Comparison of ENCODE assay signal across 31 mouse cellular contexts in genomic region chr8:111645715-111646114, GRCm38 (mm10). TPM values are rescaled to one million over a fixed set of nuclear protein-coding genes. Genes with fewer than 3 reads are reported as not detected.
DNase-seq lines count a peak whose midpoint lies in the region; ATAC-seq and TF ChIP-seq lines count a peak whose summit lies in the region.
"Had no signal": no experiment of that assay in that cellular context is flagged by ENCODE, and none has a peak within 500 bp of the region (broad histone marks: within the 10 kb centered on the region; RNA-seq: fewer than 3 reads in every experiment).

No protein-coding gene starts in this region.

- ATAC-seq in inflammation-experienced regulatory T-cells, adult 6 months = peak; percentile 67
- ATAC-seq in hindbrain, postnatal 0 days = no peak
- ATAC-seq: midbrain, embryonic 13.5 days had no signal

- no peak for TF ChIP-seq CTCF in ES-Bruce4 (IDR thresholded peaks at IDR 0.05; ENCODE audit: low read depth, low read length)
- no peak for TF ChIP-seq CTCF in hindbrain, postnatal 0 days (IDR thresholded peaks at IDR 0.05; ENCODE audit: low read depth)

- peaks cover 6% of the 10 kb centered on the region for H3K4me1 ChIP-seq in ES-Bruce4 (ENCODE audit: control insufficient read depth, insufficient read depth, low read length)
- H3K4me1 ChIP-seq in hindbrain, postnatal 0 days (ENCODE audit: insufficient read depth, low read length) = no peaks in the 10 kb centered on the region

- no peak for TF ChIP-seq EP300 in ES-Bruce4 (IDR thresholded peaks at IDR 0.05; ENCODE audit: insufficient read depth, low read depth, low read length)

- H3K36me3 ChIP-seq in ES-Bruce4 (ENCODE audit: control insufficient read depth, insufficient read depth, low read length, poor library complexity, severe bottlenecking) = no peaks in the 10 kb centered on the region; the same call in 1 of the 2 replicates
- H3K36me3 ChIP-seq in hindbrain, postnatal 0 days (ENCODE audit: insufficient read depth, low read length) = no peaks in the 10 kb centered on the region
- H3K36me3 ChIP-seq: embryonic facial prominence, embryonic 12.5 days; heart, embryonic 10.5 days; hindbrain, embryonic 12.5 days; kidney, embryonic 15.5 days; liver, embryonic 13.5 days; midbrain, embryonic 13.5 days had no signal

- H3K9ac ChIP-seq in ES-Bruce4 (ENCODE audit: low read depth, poor library complexity, severe bottlenecking) = peak overlapping the region; percentile 34
- H3K9ac ChIP-seq in hindbrain, postnatal 0 days (replicated peaks; ENCODE audit: low read length) = no peak overlapping the region
- H3K9ac ChIP-seq: embryonic facial prominence, embryonic 12.5 days; forebrain, embryonic 12.5 days; hindbrain, embryonic 12.5 days; kidney, embryonic 15.5 days; liver, embryonic 13.5 days; lung, embryonic 14.5 days; midbrain, embryonic 13.5 days had no signal

- H3K9me3 ChIP-seq in ES-Bruce4 (replicated peaks; ENCODE audit: control insufficient read depth, insufficient read depth, low read length, poor library complexity, severe bottlenecking) = no peaks in the 10 kb centered on the region
- H3K9me3 ChIP-seq in hindbrain, postnatal 0 days (ENCODE audit: low read length) = no peaks in the 10 kb centered on the region
- H3K9me3 ChIP-seq: embryonic facial prominence, embryonic 12.5 days; forebrain, embryonic 12.5 days; heart, embryonic 10.5 days; hindbrain, embryonic 12.5 days; kidney, embryonic 15.5 days; liver, embryonic 13.5 days; megakaryocyte, embryonic 14.5 days; midbrain, embryonic 13.5 days had no signal

- peak overlapping the region; percentile 47; the same call in 1 of the 2 replicates for H3K27ac ChIP-seq in ES-Bruce4 (ENCODE audit: insufficient read depth, low read length)
- no peak overlapping the region for H3K27ac ChIP-seq in hindbrain, postnatal 0 days
- H3K27ac ChIP-seq: embryonic facial prominence, embryonic 12.5 days; forebrain, embryonic 12.5 days; heart, embryonic 10.5 days; hindbrain, embryonic 12.5 days; kidney, embryonic 15.5 days; liver, embryonic 13.5 days; midbrain, embryonic 13.5 days had no signal

- intact Hi-C loops in heart, postnatal 10 days (cut with DNase I) = no loop called here

- no peak for TF ChIP-seq POLR2A in ES-Bruce4 (IDR thresholded peaks at IDR 0.05; ENCODE audit: insufficient read depth, low read length)

- no peak overlapping the region for H3K4me2 ChIP-seq in hindbrain, postnatal 0 days (ENCODE audit: low read depth, low read length)
- H3K4me2 ChIP-seq: embryonic facial prominence, embryonic 12.5 days; forebrain, embryonic 12.5 days; hindbrain, embryonic 12.5 days; kidney, embryonic 15.5 days; liver, embryonic 13.5 days; lung, embryonic 14.5 days; midbrain, embryonic 13.5 days had no signal

- H3K27me3 ChIP-seq in ES-Bruce4 (ENCODE audit: control insufficient read depth, insufficient read depth, low read length, poor library complexity, severe bottlenecking) = no peaks in the 10 kb centered on the region
- no peaks in the 10 kb centered on the region for H3K27me3 ChIP-seq in hindbrain, postnatal 0 days (ENCODE audit: insufficient read depth, low read length)
- H3K27me3 ChIP-seq: embryonic facial prominence, embryonic 12.5 days; forebrain, embryonic 12.5 days; hindbrain, embryonic 12.5 days; kidney, embryonic 15.5 days; liver, embryonic 13.5 days; midbrain, embryonic 13.5 days had no signal

- no peak overlapping the region for H3K4me3 ChIP-seq in ES-Bruce4 (ENCODE audit: low read depth, low read length)
- H3K4me3 ChIP-seq in hindbrain, postnatal 0 days (ENCODE audit: low read length) = no peak overlapping the region
- H3K4me3 ChIP-seq: embryonic facial prominence, embryonic 12.5 days; erythroblast, embryonic 14.5 days; forebrain, embryonic 12.5 days; heart, embryonic 10.5 days; hindbrain, embryonic 12.5 days; kidney, embryonic 15.5 days; liver, embryonic 13.5 days; megakaryocyte, embryonic 14.5 days; midbrain, embryonic 13.5 days had no signal

- 95% methylated on average over 8 of the region's 8 CpGs for WGBS in hindbrain, postnatal 0 days

- DNase-seq in heart, adult 11 months = peak; percentile 76
- DNase-seq in heart, postnatal 10 days = no peak
- no peak for DNase-seq in hindbrain, postnatal 0 days (ENCODE audit: low spot score)
- no peak for DNase-seq in gastrocnemius, postnatal 4 days (ENCODE audit: low spot score in 2 of 2)
- no peak for DNase-seq in right cerebral cortex, postnatal 14 days
- DNase-seq: adrenal gland, adult 2 months; cerebellum, adult 2 months; cerebellum, postnatal 25 days; gastrocnemius, postnatal 36 days; kidney, postnatal 36 days; layer of hippocampus, postnatal 36 days; liver, embryonic 13.5 days; lung, embryonic 14.5 days; lung, postnatal 36 days; right cerebral cortex, postnatal 25 days; spleen, adult 18-20 months had no signal

RNA-seq across cellular contexts. Expression of gene Zfp1, which starts 2.5 kb away (rescaled TPM):
- total RNA-seq in heart, postnatal 10 days (2021) = 10 to 100 TPM in 1 of 2 experiments, 1 to 10 TPM in 1; 9.5 to 10.3 TPM
- polyA plus RNA-seq in ES-Bruce4 (2011; ENCODE audit: insufficient read depth, insufficient read length, low read depth, missing spikeins) = 21.2 and 22.3 TPM in 2 replicates
- polyA plus RNA-seq in inflammation-experienced regulatory T-cells, adult 6 months (2017; shearing (Covaris generic)) = 10 to 100 TPM; 15.6 to 46.2 (median 33.0) TPM
- total RNA-seq in hindbrain, postnatal 0 days (2014; rRNA removed) = 15.0 and 15.5 TPM in 2 replicates
- 21.0 and 21.2 TPM in 2 replicates for polyA plus RNA-seq in hindbrain, postnatal 0 days (2015; fragmentation: Nextera tagmentation; extraction: Ambion mirVana)
- 10 to 100 TPM; 10.1 to 11.4 TPM for total RNA-seq in gastrocnemius, postnatal 4 days (2021)

RNA-seq across cellular contexts. Expression of gene Ldhd, which starts 15.5 kb away (rescaled TPM):
- total RNA-seq in heart, postnatal 10 days (2021) = 1 to 10 TPM; 6.0 to 6.2 TPM
- polyA plus RNA-seq in ES-Bruce4 (2011; ENCODE audit: insufficient read depth, insufficient read length, low read depth, missing spikeins) = 1.1 and 1.7 TPM in 2 replicates
- polyA plus RNA-seq in inflammation-experienced regulatory T-cells, adult 6 months (2017; shearing (Covaris generic)) = 1 to 10 TPM in 1 of 3 experiments, under 1 TPM in 2; 0.36 to 1.2 (median 0.95) TPM
- total RNA-seq in hindbrain, postnatal 0 days (2014; rRNA removed) = 2.9 and 3.6 TPM in 2 replicates
- polyA plus RNA-seq in hindbrain, postnatal 0 days (2015; fragmentation: Nextera tagmentation; extraction: Ambion mirVana) = 2.2 and 2.8 TPM in 2 replicates
- total RNA-seq in gastrocnemius, postnatal 4 days (2021) = 1 to 10 TPM; 3.7 TPM
- total RNA-seq: monocyte, adult 5-6 weeks had no signal
- polyA plus RNA-seq: erythroblast, embryonic 14.5 days had no signal

RNA-seq across cellular contexts. Expression of gene Ctrb1, which starts 45.1 kb away (rescaled TPM):
- total RNA-seq in heart, postnatal 10 days (2021) = under 1 TPM in 1 of 2 experiments, not detected in 1; 0.40 TPM
- not detected in 2 replicates for polyA plus RNA-seq in ES-Bruce4 (2011; ENCODE audit: insufficient read depth, insufficient read length, low read depth, missing spikeins)
- polyA plus RNA-seq in inflammation-experienced regulatory T-cells, adult 6 months (2017; shearing (Covaris generic)) = not detected
- total RNA-seq in hindbrain, postnatal 0 days (2014; rRNA removed) = not detected in 2 replicates
- not detected in 2 replicates for polyA plus RNA-seq in hindbrain, postnatal 0 days (2015; fragmentation: Nextera tagmentation; extraction: Ambion mirVana)
- under 1 TPM in 1 of 2 experiments, not detected in 1; 0.32 TPM for total RNA-seq in gastrocnemius, postnatal 4 days (2021)
- total RNA-seq: gastrocnemius, postnatal 36 days; layer of hippocampus, adult 8-10 months; layer of hippocampus, postnatal 36 days; left cerebral cortex, postnatal 10 days; monocyte, adult 5-6 weeks had no signal
- polyA plus RNA-seq: embryonic facial prominence, embryonic 12.5 days; erythroblast, embryonic 14.5 days; forebrain, embryonic 12.5 days; heart, embryonic 10.5 days; hindbrain, embryonic 12.5 days; limb, embryonic 11.5 days; lung, embryonic 14.5 days; neural tube, embryonic 11.5 days had no signal
